Mouse (Mus musculus) heart, embryonic 11.5 days (tissue): Measurements from ENCODE around the gene Rrn3. TPM values are rescaled to one million over a fixed set of nuclear protein-coding genes. Genes with fewer than 3 reads are reported as not detected.
A peak's percentile ranks its signal among the peaks of the same experiment; 100 is the strongest.

Experiments used
- ATAC-seq: fragments of 200-750 bp; cut with Nextera tagmentation; replicated peaks from 2 replicates; pipeline ENCODE4 v1.8.0; 2017; ENCODE audit warnings: moderate library complexity; ENCODE audit not compliant: insufficient number of reproducible peaks, low FRiP score, low TSS enrichment
- H3K27ac ChIP-seq: fragments of 300-500 bp; sonication (generic); 2 replicates; pipeline ENCODE4 v1.5.1; 2014; ENCODE audit warnings: mild to moderate bottlenecking, low read depth, low read length
- H3K27me3 ChIP-seq: fragments of 300-500 bp; sonication (generic); 2 replicates; pipeline ENCODE4 v1.6.1; 2014; ENCODE audit warnings: mild to moderate bottlenecking, low read length, mixed read lengths; ENCODE audit not compliant: control insufficient read depth, insufficient read depth
- H3K36me3 ChIP-seq: fragments of 300-500 bp; sonication (generic); 2 replicates; pipeline ENCODE4 v1.6.1; 2014; ENCODE audit warnings: mild to moderate bottlenecking, low read length, moderate library complexity, mixed read lengths; ENCODE audit not compliant: control insufficient read depth, insufficient read depth
- H3K4me1 ChIP-seq: fragments of 300-500 bp; sonication (generic); 2 replicates; pipeline ENCODE4 v1.6.1; 2014; ENCODE audit warnings: low read length; ENCODE audit not compliant: control insufficient read depth, insufficient read depth
- H3K4me2 ChIP-seq: fragments of 300-500 bp; sonication (generic); 2 replicates; pipeline ENCODE4 v1.6.1; 2014; ENCODE audit warnings: mild to moderate bottlenecking, moderate library complexity
- H3K4me3 ChIP-seq: fragments of 300-500 bp; sonication (generic); 2 replicates; pipeline ENCODE4 v1.5.1; 2014; ENCODE audit warnings: low read depth, low read length
- H3K9ac ChIP-seq: fragments of 300-500 bp; sonication (generic); 2 replicates; pipeline ENCODE4 v1.6.1; 2014; ENCODE audit warnings: mild to moderate bottlenecking, low read depth, low read length, moderate library complexity
- H3K9me3 ChIP-seq: fragments of 300-500 bp; sonication (generic); replicated peaks from 2 replicates; pipeline ENCODE4 v1.6.1; 2016; ENCODE audit warnings: low read length; ENCODE audit not compliant: control insufficient read depth
- WGBS: fragments of 180-500 bp; shearing (Covaris S2); extraction: QIAGEN DNeasy Blood & Tissue Kit; methylation state at CpG from one replicate; pipeline ENCODE4 v1.1.7; 2014; ENCODE audit not compliant: insufficient replicate concordance; 5-methylcytosine and 5-hydroxymethylcytosine counted together
- polyA plus RNA-seq: library from polyadenylated mRNA; unstranded; fragments of >200 nt; fragmentation: Nextera tagmentation; extraction: Ambion mirVana; gene quantifications from 2 replicates; pipeline ENCODE4 v1.2.1, GENCODE M21; 2014

The Rrn3 gene
- polyA plus RNA-seq, 1 experiment from 2014 or later = 54.9 TPM

GRCm38 (mm10) chr16:13804666-13805065, 24.2 kb downstream of the Rrn3 start:
- Histone ChIP-seq H3K4me1 (no peaks in the 10 kb centered on the region), H3K27me3 (no peaks in the 10 kb centered on the region), H3K9ac (no peak overlapping the region), H3K27ac (no peak overlapping the region), H3K9me3 (no peaks in the 10 kb centered on the region), H3K4me2 (no peak overlapping the region), H3K4me3 (no peak overlapping the region), H3K36me3 (peaks cover 30% of the 10 kb centered on the region)
- ATAC-seq = no peak
- 86% methylated on average over 5 of the region's 5 CpGs for WGBS

- no peak overlapping the region for H3K9ac ChIP-seq
- WGBS = 87% methylated on average over 4 of the region's 4 CpGs
- no peaks in the 10 kb centered on the region for H3K4me1 ChIP-seq
- H3K36me3 ChIP-seq = peaks cover 37% of the 10 kb centered on the region
- ATAC-seq = no peak
- no peak overlapping the region for H3K4me3 ChIP-seq
- H3K4me2 ChIP-seq = no peak overlapping the region
- no peaks in the 10 kb centered on the region for H3K27me3 ChIP-seq
- H3K27ac ChIP-seq = no peak overlapping the region
- H3K9me3 ChIP-seq = no peaks in the 10 kb centered on the region
Measured at GRCm38 (mm10) chr16:13807616-13808015, 27.1 kb downstream of the Rrn3 start.

- 90% methylated on average over 7 of the region's 7 CpGs for WGBS
- Histone ChIP-seq H3K36me3 (peaks cover 42% of the 10 kb centered on the region), H3K4me2 (no peak overlapping the region), H3K27me3 (no peaks in the 10 kb centered on the region), H3K27ac (no peak overlapping the region), H3K9ac (no peak overlapping the region), H3K4me3 (no peak overlapping the region), H3K9me3 (no peaks in the 10 kb centered on the region), H3K4me1 (no peaks in the 10 kb centered on the region)
- no peak for ATAC-seq
Measured at GRCm38 (mm10) chr16:13808410-13808809, 27.9 kb downstream of the Rrn3 start.

GRCm38 (mm10) chr16:13812152-13812551, 31.6 kb downstream of the Rrn3 start:
- peaks cover 32% of the 10 kb centered on the region for H3K36me3 ChIP-seq

GRCm38 (mm10) chr16:13813200-13813599, 32.7 kb downstream of the Rrn3 start:
- WGBS = 92% methylated on average over 3 of the region's 3 CpGs
- Histone ChIP-seq H3K4me1 (peaks cover 2% of the 10 kb centered on the region; the same call in 1 of the 2 replicates), H3K36me3 (peaks cover 28% of the 10 kb centered on the region), H3K9me3 (no peaks in the 10 kb centered on the region), H3K4me2 (no peak overlapping the region), H3K27me3 (no peaks in the 10 kb centered on the region), H3K4me3 (no peak overlapping the region), H3K9ac (no peak overlapping the region), H3K27ac (no peak overlapping the region)
- ATAC-seq = no peak

More at GRCm38 (mm10) chr16:13812152-13812551, 31.6 kb downstream of the Rrn3 start:
- WGBS = 88% methylated on average over 6 of the region's 6 CpGs
- Histone ChIP-seq H3K4me2 (no peak overlapping the region), H3K4me3 (no peak overlapping the region), H3K9ac (no peak overlapping the region), H3K4me1 (no peaks in the 10 kb centered on the region), H3K27me3 (no peaks in the 10 kb centered on the region), H3K27ac (no peak overlapping the region), H3K9me3 (no peaks in the 10 kb centered on the region)
- no peak for ATAC-seq

GRCm38 (mm10) chr16:13818560-13819393, 38.3 kb downstream of the Rrn3 start, which contains the start of gene Ntan1:
Ntan1 (plus strand) TSS chr16:13818845.
- Histone ChIP-seq H3K9me3 (no peaks in the 10 kb centered on the region), H3K27me3 (no peaks in the 10 kb centered on the region), H3K36me3 (peaks cover 4% of the 10 kb centered on the region), H3K4me3 (peak within 1 kb of the TSS; percentile 72), H3K9ac (peak within 1 kb of the TSS; percentile 83), H3K4me1 (peaks cover 9% of the 10 kb centered on the region), H3K27ac (peak within 1 kb of the TSS; percentile 94), H3K4me2 (peak within 1 kb of the TSS; percentile 92)
- ATAC-seq = peak; percentile 96
- WGBS = under 1% methylated on average over 50 of the region's 58 CpGs

- H3K4me3 ChIP-seq = peak overlapping the region; percentile 72
- H3K4me2 ChIP-seq = peak overlapping the region; percentile 92
- peak overlapping the region; percentile 94 for H3K27ac ChIP-seq
- H3K27me3 ChIP-seq = no peaks in the 10 kb centered on the region
- no peaks in the 10 kb centered on the region for H3K9me3 ChIP-seq
- ATAC-seq = peak; percentile 50
- peaks cover 4% of the 10 kb centered on the region for H3K36me3 ChIP-seq
- peaks cover 9% of the 10 kb centered on the region for H3K4me1 ChIP-seq
- peak overlapping the region; percentile 83 for H3K9ac ChIP-seq
- under 1% methylated on average over 35 of the region's 36 CpGs for WGBS
Measured at GRCm38 (mm10) chr16:13819394-13819743, 38.9 kb downstream of the Rrn3 start.

GRCm38 (mm10) chr16:13819806-13820500, 39.4 kb downstream of the Rrn3 start:
- H3K4me3 ChIP-seq = peak overlapping the region; percentile 72
- H3K4me2 ChIP-seq = peak overlapping the region; percentile 92
- no peaks in the 10 kb centered on the region for H3K9me3 ChIP-seq
- no peaks in the 10 kb centered on the region for H3K27me3 ChIP-seq
- ATAC-seq = no peak
- WGBS = 33% methylated on average over 12 of the region's 12 CpGs
- peaks cover 4% of the 10 kb centered on the region; the same call in 1 of the 2 replicates for H3K36me3 ChIP-seq
- H3K27ac ChIP-seq = peak overlapping the region; percentile 94; the same call in 1 of the 2 replicates
- peaks cover 9% of the 10 kb centered on the region for H3K4me1 ChIP-seq
- H3K9ac ChIP-seq = peak overlapping the region; percentile 83
